Mouse (Mus musculus): ENCODE data around the gene Apoc4.

- TF ChIP-seq CTCF (IDR thresholded peaks at IDR 0.05; ENCODE audit: low read depth, low read length) (no peak), POLR2A (IDR thresholded peaks at IDR 0.05; ENCODE audit: borderline replicate concordance, low read depth, low read length) (no peak)
These were observed 12.1 kb upstream of the Apoc4 start for GRCm38 (mm10) chr7:19693421-19693820.
